Mouse (Mus musculus) urinary bladder, postnatal 10 days (tissue): ENCODE measurements around the gene Hip1.
"Not testable (repeated sequence)": the region's sequence is repeated elsewhere in the genome, so short reads cannot be mapped to it uniquely, and the experiment has no call there.

Experiments used
- DNase-seq: peaks from one replicate; pipeline ENCODE4 v3.0.0; 2022; ENCODE audit warnings: low spot score

Hip1 gene

DNA sequence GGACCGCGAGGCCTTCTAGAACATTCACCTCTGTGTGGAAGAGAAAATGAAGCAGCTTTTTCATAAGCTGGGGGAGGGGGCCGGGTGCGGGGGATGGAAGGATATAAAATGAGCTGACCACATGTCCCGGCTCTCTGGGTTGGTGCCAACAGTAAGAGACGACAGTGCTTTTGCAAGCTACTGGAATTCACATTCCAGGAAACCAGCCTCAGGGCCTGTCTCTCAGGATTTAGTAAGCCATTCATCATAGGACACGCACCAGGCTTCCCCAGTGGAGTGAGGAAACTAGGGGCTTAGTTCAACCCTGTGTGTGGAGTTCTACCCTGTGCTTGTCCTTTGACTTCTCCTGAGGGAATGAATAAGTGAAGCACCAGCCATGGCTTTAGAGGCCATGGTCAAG is 102.5 kb downstream of the Hip1 start:
- no peak for DNase-seq

DNA sequence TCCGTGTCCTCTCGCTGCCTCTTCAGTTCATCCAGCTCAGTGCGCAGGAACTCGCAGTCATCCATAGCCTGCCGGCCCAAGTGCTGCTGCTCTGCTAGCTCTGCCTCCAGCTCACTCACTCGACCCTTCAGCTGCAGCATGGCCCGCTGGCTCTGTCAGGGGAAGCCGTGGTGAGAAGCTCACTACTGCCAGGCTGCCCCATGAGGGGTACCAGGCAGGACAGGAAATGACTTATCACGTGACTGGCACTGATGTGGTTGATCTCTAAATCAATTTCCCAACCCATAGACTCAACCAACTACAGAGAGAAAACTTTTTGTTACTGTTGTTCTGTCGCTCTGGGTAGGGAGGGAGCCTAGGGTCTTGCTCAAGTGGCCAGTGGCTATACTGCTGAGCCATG is 109.9 kb downstream of the Hip1 start:
- DNase-seq = no peak

DNA sequence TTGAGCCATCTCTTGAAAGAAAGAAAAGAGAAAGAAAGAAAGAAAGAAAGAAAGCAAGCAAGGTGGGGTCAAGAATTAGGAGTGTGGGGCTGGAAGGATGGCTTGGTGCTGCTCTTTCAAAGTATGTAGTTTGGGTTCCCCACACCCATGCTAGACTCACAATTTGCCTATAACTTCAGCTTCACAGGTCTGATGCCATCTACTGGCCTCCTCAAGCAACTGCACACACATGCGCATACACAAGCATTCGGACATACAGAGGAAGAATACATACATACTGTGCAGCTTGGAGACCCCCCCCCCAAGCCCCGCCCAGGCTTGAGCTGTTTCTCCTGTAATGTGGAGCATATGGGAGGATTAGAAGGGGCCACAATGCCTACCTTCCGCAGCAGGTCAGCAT is 111.1 kb downstream of the Hip1 start:
- no peak for DNase-seq

DNA sequence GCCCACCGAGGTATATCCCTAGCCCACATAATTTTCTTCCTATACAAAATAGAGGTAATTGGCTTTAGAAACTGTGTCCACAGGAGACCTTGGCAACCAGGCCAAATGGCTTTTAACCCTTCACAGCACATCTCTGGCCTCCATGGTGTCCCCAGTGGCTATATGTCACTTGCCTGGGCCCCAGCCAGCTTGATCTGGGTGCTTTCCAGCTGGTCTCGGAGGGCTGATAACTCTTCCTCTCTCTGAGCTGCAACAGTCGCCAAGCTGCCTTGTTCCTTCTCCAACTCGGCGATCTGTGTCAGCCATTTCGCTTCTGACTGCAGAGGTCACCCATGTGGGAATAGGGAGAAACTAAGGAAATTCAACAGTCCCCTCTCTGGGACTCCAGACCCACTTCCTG is 113.8 kb downstream of the Hip1 start:
- DNase-seq = no peak

DNA sequence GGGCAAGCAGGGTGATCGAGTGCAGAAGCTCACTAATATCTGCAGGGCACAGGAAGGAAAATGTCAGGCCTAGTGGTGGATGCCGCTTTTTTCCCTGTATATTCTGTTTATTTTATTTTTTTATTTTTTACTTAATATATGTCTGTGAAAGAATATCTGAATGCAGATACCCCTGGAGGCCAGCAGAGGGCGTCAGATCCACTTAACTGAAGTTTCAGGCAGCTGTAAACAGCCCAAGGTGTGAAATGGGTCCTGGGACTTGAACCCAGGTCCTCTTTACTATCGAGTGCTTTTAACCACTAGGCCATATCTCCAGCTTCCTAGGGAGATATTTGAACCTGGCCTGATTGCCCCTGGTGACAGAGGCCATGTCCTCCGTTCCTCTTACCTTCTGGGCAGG is 116.1 kb downstream of the Hip1 start:
- no peak for DNase-seq

DNA sequence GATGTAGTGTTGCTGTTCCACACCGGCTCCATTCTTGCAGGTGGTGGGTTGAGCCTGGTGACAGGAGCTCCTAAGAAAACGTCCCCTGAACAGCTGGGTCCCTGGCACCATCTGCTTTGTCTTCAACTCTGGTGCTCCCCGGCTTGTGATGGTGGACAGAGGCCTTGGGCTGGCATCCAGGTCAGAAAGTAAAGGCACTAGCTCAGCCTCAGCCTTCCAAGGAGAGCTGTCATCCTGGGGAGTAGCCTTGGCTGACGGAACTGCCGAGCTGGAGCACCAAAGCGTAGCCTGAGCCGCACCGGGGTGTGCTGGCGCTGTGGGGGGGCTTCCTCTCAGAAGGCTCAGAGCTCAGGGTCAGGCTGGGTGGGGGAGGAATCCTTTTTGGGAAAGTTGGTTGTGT is 134.7 kb downstream of the Hip1 start:
- DNase-seq = no peak

GRCm38 (mm10) chr5:135408114-135408513 is 136.8 kb downstream of the Hip1 start:
- DNase-seq = no peak

DNA sequence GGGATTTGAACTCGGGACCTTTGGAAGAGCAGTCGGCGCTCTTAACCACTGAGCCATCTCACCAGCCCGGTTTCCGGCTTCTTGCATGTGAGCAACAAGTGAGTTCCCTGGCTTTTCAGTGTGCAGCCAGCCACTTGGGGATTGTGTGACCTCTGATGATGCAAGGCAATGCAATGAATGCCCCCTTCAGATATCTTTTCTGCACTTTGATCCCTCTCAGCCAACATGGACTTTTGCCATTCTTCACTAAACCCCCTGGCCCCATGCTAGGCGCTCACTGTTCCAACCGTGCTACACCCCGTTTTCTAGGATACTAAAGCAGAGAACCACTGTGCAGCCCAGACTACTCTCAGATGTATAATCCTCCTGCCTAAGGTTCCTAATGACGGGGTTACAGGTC is 139.5 kb downstream of the Hip1 start:
- DNase-seq = no peak

DNA sequence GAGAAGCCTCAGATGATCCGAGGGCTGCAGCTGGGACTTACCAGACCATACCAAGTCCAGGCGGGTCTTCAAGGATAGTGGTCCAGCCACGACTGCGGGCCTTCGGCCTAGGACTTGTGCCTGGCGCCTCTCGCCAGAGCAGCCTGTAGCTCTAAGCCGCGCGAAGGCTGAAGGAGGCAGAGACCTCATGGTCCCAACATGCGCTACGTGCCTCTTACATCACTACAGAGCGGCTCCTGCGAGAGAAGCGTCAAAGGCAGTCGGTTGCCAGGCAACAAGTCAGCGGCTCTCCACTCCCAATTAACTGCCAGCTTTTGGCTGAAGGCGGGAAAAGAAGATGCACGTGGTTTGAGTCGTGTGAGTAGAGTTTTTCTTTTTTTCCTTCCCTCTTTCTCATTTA is 140.3 kb downstream of the Hip1 start:
- DNase-seq = no peak

DNA sequence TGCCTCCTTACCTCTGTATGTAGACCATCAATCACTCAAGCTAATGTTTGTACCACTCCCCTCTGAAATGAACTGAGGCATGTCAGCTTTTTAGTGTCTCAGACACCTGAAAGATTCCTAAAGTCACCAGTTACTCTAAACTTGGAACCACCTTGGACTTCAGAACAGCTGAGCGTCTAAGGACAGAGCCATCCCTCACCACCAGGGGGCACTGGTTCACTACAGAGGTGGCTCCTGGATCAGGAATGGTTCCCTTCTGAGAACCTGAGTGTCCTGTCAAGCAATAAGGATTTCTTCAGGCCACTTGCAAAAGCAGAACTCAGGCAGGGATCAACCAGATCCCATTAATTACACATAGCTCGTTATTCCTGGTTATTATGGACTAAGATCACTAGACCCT is 144.7 kb downstream of the Hip1 start:
- DNase-seq = peak; percentile 49

DNA sequence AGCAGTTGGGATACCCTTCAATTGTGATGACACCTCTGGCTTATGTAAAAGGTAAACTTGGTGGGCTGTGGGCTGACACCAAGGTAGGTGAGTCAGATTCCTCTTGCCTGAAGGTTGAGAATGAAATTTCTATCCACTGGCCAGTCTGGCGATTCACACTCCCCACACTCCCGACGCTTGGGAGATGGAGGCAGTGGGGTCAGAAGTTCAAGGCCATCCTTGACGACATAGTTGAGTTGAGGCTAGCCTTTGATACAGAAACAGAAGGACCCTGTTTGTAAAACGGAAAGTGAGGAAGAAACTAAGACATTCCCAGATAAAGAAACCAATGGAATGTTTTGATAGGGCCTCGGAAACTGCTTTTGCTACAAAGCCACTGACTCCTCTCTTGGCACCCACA is 145.5 kb downstream of the Hip1 start:
- DNase-seq = no peak

DNA sequence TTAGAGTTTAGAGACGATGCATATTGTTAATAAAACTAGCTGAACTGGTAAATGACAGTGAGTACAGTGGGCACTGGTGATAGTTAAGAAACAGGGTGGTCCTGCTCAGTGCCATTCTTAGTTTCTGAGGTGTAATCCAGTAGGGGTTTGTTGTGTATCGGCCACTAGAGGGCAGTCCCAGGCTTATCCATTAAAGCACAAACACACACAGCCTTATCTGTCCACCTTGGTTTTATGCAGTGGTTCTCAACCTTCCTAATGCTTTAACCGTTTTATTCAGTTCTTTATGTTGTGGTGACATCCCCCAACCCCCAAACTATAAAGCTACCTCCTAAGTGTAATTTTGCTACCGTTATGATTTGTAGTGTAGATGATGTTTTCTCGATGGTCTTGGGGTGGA is 149.1 kb downstream of the Hip1 start:
- DNase-seq = no peak

- peak; percentile 42 for DNase-seq
Observed at GRCm38 (mm10) chr5:135394004-135394823, 150.7 kb downstream of the Hip1 start, which contains the start of gene Pom121. TSS of gene Pom121 (minus strand) at chr5:135394546.

DNA sequence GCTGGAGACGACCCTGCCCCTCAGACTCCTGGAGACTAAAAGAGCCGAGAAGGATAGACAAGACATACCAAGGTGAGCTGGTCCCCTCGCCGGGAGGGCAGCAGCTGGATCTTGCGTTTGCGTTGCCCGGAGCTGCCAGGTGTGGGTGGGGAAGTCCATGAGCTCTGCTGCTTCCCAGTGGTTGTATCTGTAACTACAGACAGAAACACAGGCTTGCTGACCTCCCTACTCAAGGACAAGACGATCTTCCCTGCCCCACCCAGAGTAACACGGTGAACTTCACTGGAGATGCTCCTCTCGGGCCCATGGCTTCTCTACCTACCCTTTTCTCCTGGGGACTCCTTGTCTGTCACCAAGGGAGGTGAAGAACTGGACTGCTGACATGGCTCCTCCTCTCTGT is 161.1 kb downstream of the Hip1 start:
- DNase-seq = no peak

DNA sequence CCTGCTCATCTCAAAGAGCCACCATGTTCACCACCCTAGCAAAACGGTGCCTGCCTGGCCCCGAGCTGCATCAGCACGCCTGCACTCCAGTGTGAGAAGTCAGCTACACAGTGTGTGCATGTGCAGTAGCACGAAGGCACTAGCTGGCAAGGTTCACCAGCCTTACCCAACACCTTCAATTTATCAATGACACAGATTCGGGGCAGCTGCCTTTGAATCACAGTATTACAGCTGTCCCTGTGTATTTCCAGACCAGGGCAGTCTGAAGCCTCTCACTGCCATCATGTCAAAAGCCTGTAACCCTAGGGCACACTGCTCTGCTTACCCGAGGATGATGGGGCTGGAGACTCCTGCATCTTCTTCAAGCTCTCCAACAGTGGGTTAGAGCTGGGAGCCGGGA is 162.2 kb downstream of the Hip1 start:
- no peak for DNase-seq

- DNase-seq = no peak
Observed at GRCm38 (mm10) chr5:135381356-135381925, 163.5 kb downstream of the Hip1 start.

DNA sequence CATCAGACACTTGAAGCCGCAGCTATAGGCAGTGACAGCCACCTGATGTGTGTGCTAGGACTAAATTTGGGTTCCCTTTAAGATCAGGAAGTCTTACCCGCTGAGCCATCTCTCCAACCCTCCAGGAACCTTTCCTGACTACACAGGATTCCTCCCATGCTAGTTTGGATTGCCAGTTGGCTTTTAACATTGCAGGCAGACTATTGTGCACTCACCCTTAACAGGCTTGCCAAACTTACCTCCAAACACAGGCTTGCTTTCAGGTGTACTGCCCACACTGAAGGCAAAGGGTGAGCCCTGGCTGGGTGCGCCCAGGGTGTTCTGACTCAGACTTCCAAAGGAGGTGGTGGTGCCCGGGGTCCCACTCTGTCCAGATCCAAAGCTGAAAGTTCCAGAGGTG is 164.2 kb downstream of the Hip1 start:
- DNase-seq = no peak

- no peak for DNase-seq
Observed at GRCm38 (mm10) chr5:135376341-135376740, 168.6 kb downstream of the Hip1 start.

GRCm38 (mm10) chr5:135375167-135375566 is 169.8 kb downstream of the Hip1 start:
- DNase-seq = no peak

DNA sequence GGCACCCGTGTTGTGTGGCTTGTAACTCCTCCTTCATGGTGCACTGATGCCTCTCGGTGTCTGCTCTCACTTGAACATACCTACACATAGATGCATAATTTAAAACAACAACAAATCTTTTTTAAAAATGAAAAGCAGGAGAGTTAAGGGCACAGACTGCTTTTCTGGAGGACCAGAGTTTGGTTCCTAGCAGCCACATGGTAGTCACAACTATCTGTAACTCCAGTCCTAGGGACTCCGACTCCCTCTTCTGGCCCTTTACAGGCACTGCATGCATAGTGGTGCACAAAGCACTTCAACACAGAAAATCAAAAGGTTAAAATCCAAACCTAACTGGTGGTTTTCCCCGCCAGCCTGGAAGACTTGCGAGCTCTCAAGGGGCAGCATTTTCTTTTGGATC is 171.3 kb downstream of the Hip1 start:
- DNase-seq = no peak

DNA sequence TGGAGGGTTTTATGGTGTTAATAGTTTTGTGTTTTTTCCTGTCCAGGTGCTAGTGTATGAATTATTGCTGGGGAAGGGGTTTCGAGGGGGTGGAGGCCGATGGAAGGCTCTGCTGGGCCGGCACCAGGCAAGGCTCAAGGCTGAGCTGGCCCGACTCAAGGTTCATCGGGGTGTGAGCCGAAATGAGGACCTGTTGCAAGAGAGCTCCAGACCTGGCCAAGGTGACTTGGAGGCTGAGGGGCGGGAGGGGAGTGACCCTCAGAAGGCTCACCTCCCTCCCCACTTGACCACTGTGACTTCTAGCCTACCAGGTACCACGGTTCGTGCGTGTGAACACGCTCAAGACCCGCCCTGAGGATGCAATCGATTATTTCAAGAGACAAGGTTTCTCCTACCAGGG is 173.7 kb downstream of the Hip1 start:
- DNase-seq = no peak

DNA sequence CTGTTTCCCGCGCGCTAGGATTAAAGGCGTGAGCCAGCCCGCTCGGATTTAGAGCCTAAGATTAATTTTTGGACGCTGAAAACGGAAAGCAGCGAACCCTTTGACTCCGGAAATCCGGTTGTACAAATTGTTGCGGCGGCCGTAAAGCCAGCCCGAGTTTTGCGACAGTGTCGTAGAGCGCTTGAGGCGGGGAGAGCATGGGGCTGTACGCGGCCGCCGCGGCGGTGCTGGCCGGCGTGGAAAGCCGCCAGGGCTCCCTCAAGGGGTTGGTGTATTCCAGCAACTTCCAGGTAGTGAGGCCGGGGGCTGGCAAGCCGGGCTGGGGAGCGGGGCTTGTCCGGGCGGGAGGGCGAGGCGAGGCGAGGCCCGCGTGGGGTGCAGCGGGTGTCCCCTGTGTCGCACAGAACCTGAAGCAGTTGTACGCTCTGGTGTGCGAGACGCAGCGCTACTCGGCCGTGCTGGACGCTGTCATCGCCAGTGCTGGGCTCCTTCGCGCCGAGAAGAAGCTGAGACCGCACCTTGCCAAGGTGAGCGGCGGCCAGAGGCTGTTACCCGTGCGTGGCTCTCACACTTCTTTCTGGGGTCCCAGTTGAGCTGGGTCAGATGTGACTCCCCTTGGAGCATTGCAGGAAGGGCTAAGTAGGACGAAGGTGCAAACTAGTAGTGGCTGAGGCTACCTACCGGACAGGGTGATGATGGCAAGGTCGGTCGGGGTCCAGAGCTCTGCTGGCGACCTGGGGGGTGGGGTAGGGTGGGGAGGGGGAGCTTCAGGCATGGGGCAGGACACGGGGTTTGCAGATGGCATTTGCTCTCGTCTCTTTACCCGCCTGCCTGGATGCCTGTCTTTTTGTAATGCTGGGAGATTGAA is 174.9 kb downstream of the Hip1 start, which contains the start of gene Nsun5:
Gene Nsun5 (plus strand): TSS at position 167 of the 868 bp plus-strand sequence.
- peak; percentile 90 for DNase-seq

DNA sequence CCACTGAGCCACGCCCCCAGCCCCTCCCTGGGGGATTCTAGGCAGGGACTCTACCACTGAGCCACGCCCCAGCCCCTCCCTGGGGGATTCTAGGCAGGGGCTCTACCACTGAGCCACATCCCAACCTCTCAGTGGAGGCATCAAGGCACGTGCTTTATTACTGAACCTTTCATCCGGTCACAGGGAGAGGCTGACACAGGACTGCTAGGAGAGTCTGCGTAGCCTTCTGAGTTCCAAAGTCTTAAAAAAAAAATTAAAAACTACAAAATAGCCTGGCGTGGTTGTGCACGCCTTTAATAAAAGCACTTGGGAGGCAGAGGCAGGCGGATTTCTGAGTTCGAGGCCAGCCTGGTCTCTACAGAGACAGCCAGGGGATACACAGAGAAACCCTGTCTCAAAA is 175.7 kb downstream of the Hip1 start:
- not testable (repeated sequence) for DNase-seq
